Mouse (Mus musculus) forebrain, postnatal 0 days (tissue): ENCODE measurements at regions not wholly inside any gene's neighbourhood (a gene's known extent, or its start where the extent isn't known, plus 50 kb on each side); places are given as distances from the start of the nearest gene placed in this dataset.
A peak's percentile ranks its signal among the peaks of the same experiment; 100 is the strongest.

Experiments used
- ATAC-seq: fragments of 200-750 bp; cut with Nextera tagmentation; 2 replicates; pipeline ENCODE4 v1.8.0; 2017; ENCODE audit warnings: mild to moderate bottlenecking, moderate library complexity
- DNase-seq: peaks from one replicate; pipeline ENCODE4 v3.0.0-alpha.2; 2015
- H3K27ac ChIP-seq: fragments of 300-500 bp; sonication (generic); 2 replicates; pipeline ENCODE4 v1.5.1; 2014; ENCODE audit warnings: low read depth, mild to moderate bottlenecking, antibody characterized with exemption, low read length, moderate library complexity, mixed read lengths
- H3K27me3 ChIP-seq: fragments of 300-500 bp; sonication (generic); 2 replicates; pipeline ENCODE4 v1.6.1; 2014; ENCODE audit warnings: mild to moderate bottlenecking, low read length, mixed read lengths; ENCODE audit not compliant: insufficient read depth
- H3K36me3 ChIP-seq: fragments of 300-500 bp; sonication (generic); 2 replicates; pipeline ENCODE4 v1.6.1; 2014; ENCODE audit warnings: mild to moderate bottlenecking, moderate library complexity; ENCODE audit not compliant: insufficient read depth
- H3K4me1 ChIP-seq: fragments of 300-500 bp; sonication (generic); 2 replicates; pipeline ENCODE4 v1.6.1; 2014; ENCODE audit warnings: antibody characterized with exemption; ENCODE audit not compliant: insufficient read depth
- H3K4me2 ChIP-seq: fragments of 300-500 bp; sonication (generic); 2 replicates; pipeline ENCODE4 v1.6.1; 2014; ENCODE audit warnings: low read depth, mild to moderate bottlenecking, moderate library complexity
- H3K4me3 ChIP-seq: fragments of 300-500 bp; sonication (generic); 2 replicates; pipeline ENCODE4 v1.5.1; 2014; ENCODE audit warnings: low read depth, low read length, mixed read lengths
- H3K9ac ChIP-seq: fragments of 300-500 bp; sonication (generic); 2 replicates; pipeline ENCODE4 v1.6.1; 2014; ENCODE audit warnings: mild to moderate bottlenecking
- H3K9me3 ChIP-seq: fragments of 300-500 bp; sonication (generic); 2 replicates; pipeline ENCODE4 v1.6.1; 2016; ENCODE audit warnings: low read length
- CTCF ChIP-seq: sonication (generic); IDR thresholded peaks from 2 replicates; pipeline ENCODE4 v1.5.1; 2016; ENCODE audit warnings: antibody characterized with exemption, control low read depth, low read depth
- WGBS: fragments of 180-500 bp; shearing (Covaris S2); extraction: QIAGEN DNeasy Blood & Tissue Kit; methylation state at CpG from one replicate; pipeline ENCODE4 v1.1.7; 2014; 5-methylcytosine and 5-hydroxymethylcytosine counted together

GRCm38 (mm10) chr17:9484098-9484497 is 62.2 kb downstream of the Gm17728 start:
- WGBS = 70% methylated on average over 7 of the region's 7 CpGs
- ATAC-seq = no peak
- Histone ChIP-seq H3K9me3 (no peaks in the 10 kb centered on the region), H3K4me1 (no peaks in the 10 kb centered on the region), H3K4me2 (no peak overlapping the region), H3K27ac (no peak overlapping the region), H3K27me3 (no peaks in the 10 kb centered on the region), H3K36me3 (no peaks in the 10 kb centered on the region), H3K9ac (no peak overlapping the region), H3K4me3 (no peak overlapping the region)
- peak; percentile 26 for TF ChIP-seq CTCF
- DNase-seq = no peak

- Histone ChIP-seq H3K4me1 (no peaks in the 10 kb centered on the region), H3K4me3 (no peak overlapping the region), H3K4me2 (no peak overlapping the region), H3K36me3 (no peaks in the 10 kb centered on the region), H3K9ac (no peak overlapping the region), H3K27me3 (no peaks in the 10 kb centered on the region), H3K27ac (no peak overlapping the region), H3K9me3 (no peaks in the 10 kb centered on the region)
- ATAC-seq = peak; percentile 23; the same call in 1 of the 2 replicates
- DNase-seq = no peak
- TF ChIP-seq CTCF = no peak
- 73% methylated on average over 12 of the region's 12 CpGs for WGBS
Observed at GRCm38 (mm10) chr17:9484566-9484965, 62.7 kb downstream of the Gm17728 start.

- DNase-seq (no peak), ATAC-seq (no peak)
- H3K9ac ChIP-seq = no peak overlapping the region
- no peak overlapping the region for H3K4me2 ChIP-seq
- no peak for TF ChIP-seq CTCF
- no peaks in the 10 kb centered on the region for H3K36me3 ChIP-seq
- 78% methylated on average over 3 of the region's 3 CpGs for WGBS
- no peak overlapping the region for H3K4me3 ChIP-seq
- H3K27me3 ChIP-seq = no peaks in the 10 kb centered on the region
- no peak overlapping the region for H3K27ac ChIP-seq
- no peaks in the 10 kb centered on the region for H3K4me1 ChIP-seq
- H3K9me3 ChIP-seq = no peaks in the 10 kb centered on the region
Observed at GRCm38 (mm10) chr17:9529340-9529739, 107.5 kb downstream of the Gm17728 start.

GRCm38 (mm10) chr17:9536090-9536489 is 114.2 kb downstream of the Gm17728 start:
- Histone ChIP-seq H3K4me2 (no peak overlapping the region), H3K36me3 (no peaks in the 10 kb centered on the region), H3K9ac (no peak overlapping the region), H3K4me1 (no peaks in the 10 kb centered on the region), H3K4me3 (no peak overlapping the region), H3K27ac (no peak overlapping the region), H3K9me3 (no peaks in the 10 kb centered on the region), H3K27me3 (no peaks in the 10 kb centered on the region)
- ATAC-seq (peak; percentile 23; the same call in 1 of the 2 replicates), DNase-seq (no peak)
- WGBS = 9% methylated on average over 4 of the region's 4 CpGs
- TF ChIP-seq CTCF = no peak

GRCm38 (mm10) chr17:9538371-9538770 is 116.5 kb downstream of the Gm17728 start:
- H3K4me3 ChIP-seq = no peak overlapping the region
- TF ChIP-seq CTCF = no peak
- DNase-seq (no peak), ATAC-seq (no peak)
- H3K4me2 ChIP-seq = no peak overlapping the region
- H3K9me3 ChIP-seq = no peaks in the 10 kb centered on the region
- no peaks in the 10 kb centered on the region for H3K4me1 ChIP-seq
- H3K27me3 ChIP-seq = no peaks in the 10 kb centered on the region
- no peaks in the 10 kb centered on the region for H3K36me3 ChIP-seq
- H3K27ac ChIP-seq = no peak overlapping the region
- H3K9ac ChIP-seq = no peak overlapping the region

- WGBS = 69% methylated on average over 1 of the region's 1 CpGs
- ATAC-seq = no peak
- H3K27me3 ChIP-seq = no peaks in the 10 kb centered on the region
- H3K4me1 ChIP-seq = no peaks in the 10 kb centered on the region
- H3K36me3 ChIP-seq = no peaks in the 10 kb centered on the region
- no peak for TF ChIP-seq CTCF
- no peak overlapping the region for H3K9ac ChIP-seq
- DNase-seq = no peak
- no peaks in the 10 kb centered on the region for H3K9me3 ChIP-seq
- no peak overlapping the region for H3K4me2 ChIP-seq
- H3K27ac ChIP-seq = no peak overlapping the region
- H3K4me3 ChIP-seq = no peak overlapping the region
Observed at GRCm38 (mm10) chr17:9540156-9540555, 118.3 kb downstream of the Gm17728 start.

GRCm38 (mm10) chr17:9543224-9543797 is 121.5 kb downstream of the Gm17728 start:
- DNase-seq = peak; percentile 22
- H3K27me3 ChIP-seq = no peaks in the 10 kb centered on the region

GRCm38 (mm10) chr17:9557544-9557943 is 112.0 kb downstream of the Pabpc6 start:
- 89% methylated on average over 4 of the region's 4 CpGs for WGBS

More at GRCm38 (mm10) chr17:9543224-9543797, 121.5 kb downstream of the Gm17728 start:
- H3K27ac ChIP-seq = no peak overlapping the region
- ATAC-seq = peak; percentile 48; the same call in 1 of the 2 replicates
- 16% methylated on average over 5 of the region's 5 CpGs for WGBS
- no peak for TF ChIP-seq CTCF
- H3K4me1 ChIP-seq = no peaks in the 10 kb centered on the region
- H3K9ac ChIP-seq = no peak overlapping the region
- H3K4me2 ChIP-seq = no peak overlapping the region
- H3K36me3 ChIP-seq = no peaks in the 10 kb centered on the region
- H3K9me3 ChIP-seq = no peaks in the 10 kb centered on the region
- H3K4me3 ChIP-seq = no peak overlapping the region

More at GRCm38 (mm10) chr17:9557544-9557943, 112.0 kb downstream of the Pabpc6 start:
- no peaks in the 10 kb centered on the region for H3K9me3 ChIP-seq
- H3K9ac ChIP-seq = no peak overlapping the region
- no peaks in the 10 kb centered on the region for H3K4me1 ChIP-seq
- no peak for TF ChIP-seq CTCF
- DNase-seq = no peak
- H3K27ac ChIP-seq = no peak overlapping the region
- no peak overlapping the region for H3K4me2 ChIP-seq
- H3K4me3 ChIP-seq = no peak overlapping the region
- ATAC-seq = no peak
- no peaks in the 10 kb centered on the region for H3K36me3 ChIP-seq
- no peaks in the 10 kb centered on the region for H3K27me3 ChIP-seq
